Mouse (Mus musculus) cortical plate, adult 2 months (tissue): ENCODE data around the gene Hey2. TPM values are rescaled to one million over a fixed set of nuclear protein-coding genes. Genes with fewer than 3 reads are reported as not detected.

ENCODE experiments used
- H3K27ac ChIP-seq: fragments of 200-500 bp; 2 replicates; pipeline ENCODE4 v1.5.1; 2012; ENCODE audit warnings: low read length, control low read depth, inconsistent platforms; ENCODE audit not compliant: insufficient read depth
- H3K4me1 ChIP-seq: fragments of 200-500 bp; 2 replicates; pipeline ENCODE4 v1.6.1; 2011; ENCODE audit warnings: low read length; ENCODE audit not compliant: control insufficient read depth, insufficient read depth
- H3K4me3 ChIP-seq: fragments of 200-500 bp; 2 replicates; pipeline ENCODE4 v1.5.1; 2011; ENCODE audit warnings: mild to moderate bottlenecking, low read length, control low read depth; ENCODE audit not compliant: insufficient read depth
- CTCF ChIP-seq: fragments of 200-500 bp; IDR thresholded peaks from 2 replicates; pipeline ENCODE4 v1.5.1; 2011; ENCODE audit warnings: mild to moderate bottlenecking, control low read depth, low read length; ENCODE audit not compliant: insufficient read depth; ENCODE audit errors: extremely low read depth
- POLR2A ChIP-seq: fragments of 200-500 bp; IDR thresholded peaks from 2 replicates; pipeline ENCODE4 v1.6.1; 2011; ENCODE audit warnings: mild to moderate bottlenecking, low read length, control low read depth; ENCODE audit not compliant: insufficient read depth; ENCODE audit errors: extremely low read depth
- polyA plus RNA-seq: library from polyadenylated mRNA; depleted of rRNA; stranded (reverse); fragments of >200 nt; gene quantifications from 2 replicates; pipeline ENCODE4 v1.2.3, GENCODE M21; 2012

Hey2 gene
- polyA plus RNA-seq, 1 experiment: 6.7 TPM

GRCm38 (mm10) chr10:30825049-30825448, 17.6 kb downstream of the Hey2 start:
- H3K4me1 ChIP-seq: no peaks in the 10 kb centered on the region
- no peak overlapping the region for H3K27ac ChIP-seq
- H3K4me3 ChIP-seq: no peak overlapping the region
- 0 out of 2 replicates have a peak, but pooled peaks have one; percentile 8 for TF ChIP-seq CTCF
- no peak for TF ChIP-seq POLR2A

GRCm38 (mm10) chr10:30810967-30811293, 31.7 kb downstream of the Hey2 start:
- Histone ChIP-seq H3K4me3 (peak overlapping the region; percentile 60), H3K4me1 (peaks cover 3% of the 10 kb centered on the region), H3K27ac (no peak overlapping the region)
- peak; percentile 60 for TF ChIP-seq CTCF
- no peak for TF ChIP-seq POLR2A

GRCm38 (mm10) chr10:30810247-30810966, 32.2 kb downstream of the Hey2 start:
- TF ChIP-seq CTCF (no peak), POLR2A (no peak)
- Histone ChIP-seq H3K27ac (no peak overlapping the region), H3K4me1 (peaks cover 3% of the 10 kb centered on the region), H3K4me3 (peak overlapping the region; percentile 84)

- no peak for TF ChIP-seq CTCF
- peak; percentile 68 for TF ChIP-seq POLR2A
- Histone ChIP-seq H3K4me1 (peaks cover 4% of the 10 kb centered on the region; the same call in 1 of the 2 replicates), H3K4me3 (peak overlapping the region; percentile 82), H3K27ac (peak overlapping the region; percentile 100)
These were observed 38.9 kb downstream of the Hey2 start for GRCm38 (mm10) chr10:30803587-30804253.

GRCm38 (mm10) chr10:30802681-30803586, 39.7 kb downstream of the Hey2 start, which contains the start of gene Ncoa7:
TSS of gene Ncoa7 (minus strand) at chr10:30803326.
- TF ChIP-seq CTCF (no peak), POLR2A (peak; percentile 28; the same call in 1 of the 2 replicates)
- H3K27ac ChIP-seq: peak within 1 kb of the TSS; percentile 100
- peaks cover 4% of the 10 kb centered on the region; the same call in 1 of the 2 replicates for H3K4me1 ChIP-seq
- peak within 1 kb of the TSS; percentile 82 for H3K4me3 ChIP-seq

GRCm38 (mm10) chr10:30802033-30802432, 40.6 kb downstream of the Hey2 start:
- TF ChIP-seq POLR2A (0 out of 2 replicates have a peak, but pooled peaks have one; percentile 30), CTCF (0 out of 2 replicates have a peak, but pooled peaks have one; percentile 5)
- Histone ChIP-seq H3K4me1 (peaks cover 4% of the 10 kb centered on the region; the same call in 1 of the 2 replicates), H3K4me3 (peak overlapping the region; percentile 82), H3K27ac (peak overlapping the region; percentile 99; the same call in 1 of the 2 replicates)

GRCm38 (mm10) chr10:30799713-30800450, 42.7 kb downstream of the Hey2 start:
- peaks cover 4% of the 10 kb centered on the region; the same call in 1 of the 2 replicates for H3K4me1 ChIP-seq
- no peak overlapping the region for H3K27ac ChIP-seq
- no peak overlapping the region for H3K4me3 ChIP-seq
- TF ChIP-seq CTCF (no peak), POLR2A (no peak)

- Histone ChIP-seq H3K4me3 (no peak overlapping the region), H3K27ac (no peak overlapping the region), H3K4me1 (no peaks in the 10 kb centered on the region; the same call in 1 of the 2 replicates)
- no peak for TF ChIP-seq POLR2A
These were observed 45.9 kb downstream of the Hey2 start for GRCm38 (mm10) chr10:30796469-30797261.
